Mouse (Mus musculus) megakaryocyte, adult 5-6 weeks (primary cell): ENCODE data around the gene Mrc1. TPM values are rescaled to one million over a fixed set of nuclear protein-coding genes. Genes with fewer than 3 reads are reported as not detected.

ENCODE experiments used
- ATAC-seq: 2 replicates; pipeline ENCODE4 v1.8.0; 2016; ENCODE audit warnings: mild to moderate bottlenecking, inconsistent platforms; ENCODE audit not compliant: poor library complexity, severe bottlenecking
- total RNA-seq, 2 experiments: library from RNA; stranded (forward) in 1 of 2; stranded (reverse) in 1 of 2; fragments of 153-499, 151-499 nt in 1 of 2; fragments of 221-1000, 200-1000 nt in 1 of 2; gene quantifications; 2 replicates each; pipeline versions ENCODE4 v1.2.3 to v1.2.4; 2015 to 2017

Gene Mrc1
- total RNA-seq, 2 experiments from 2014 or later: 8.7 to 11.3 TPM

- ATAC-seq: no peak
Observed at GRCm38 (mm10) chr2:14239151-14239550, 10.0 kb downstream of the Mrc1 start.

GRCm38 (mm10) chr2:14244157-14244556 is 15.0 kb downstream of the Mrc1 start:
- ATAC-seq: peak; percentile 41

- ATAC-seq: peak; percentile 84
Observed at GRCm38 (mm10) chr2:14244668-14245067, 15.5 kb downstream of the Mrc1 start.

GRCm38 (mm10) chr2:14249839-14250564 is 20.8 kb downstream of the Mrc1 start:
- ATAC-seq: peak; percentile 91

GRCm38 (mm10) chr2:14251938-14252337 is 22.7 kb downstream of the Mrc1 start:
- ATAC-seq: 0 out of 2 replicates have a peak, but pooled peaks have one; percentile 21

- no peak for ATAC-seq
Observed at GRCm38 (mm10) chr2:14258345-14258850, 29.2 kb downstream of the Mrc1 start.

- peak; percentile 82 for ATAC-seq
Observed at GRCm38 (mm10) chr2:14262090-14262489, 32.9 kb downstream of the Mrc1 start.

GRCm38 (mm10) chr2:14269160-14269559 is 40.0 kb downstream of the Mrc1 start:
- ATAC-seq: no peak

- peak; percentile 54 for ATAC-seq
Observed at GRCm38 (mm10) chr2:14272088-14272487, 42.9 kb downstream of the Mrc1 start.

- ATAC-seq: no peak
Observed at GRCm38 (mm10) chr2:14275796-14276195, 46.6 kb downstream of the Mrc1 start.

- no peak for ATAC-seq
Observed at GRCm38 (mm10) chr2:14279256-14279655, 50.1 kb downstream of the Mrc1 start.

GRCm38 (mm10) chr2:14279795-14280194 is 50.6 kb downstream of the Mrc1 start:
- no peak for ATAC-seq

GRCm38 (mm10) chr2:14295334-14295733 is 66.1 kb downstream of the Mrc1 start:
- ATAC-seq: peak; percentile 100

- no peak for ATAC-seq
Observed at GRCm38 (mm10) chr2:14312505-14313380, 83.6 kb downstream of the Mrc1 start.

GRCm38 (mm10) chr2:14315113-14315512 is 85.9 kb downstream of the Mrc1 start:
- no peak for ATAC-seq

- no peak for ATAC-seq
Observed at GRCm38 (mm10) chr2:14341652-14342308, 112.6 kb downstream of the Mrc1 start.

GRCm38 (mm10) chr2:14342309-14342839 is 113.2 kb downstream of the Mrc1 start:
- no peak for ATAC-seq
